Mouse (Mus musculus): Measurements from ENCODE around the gene Olfr728.

Gene Olfr728

GRCm38 (mm10) chr14:50142580-50142979, at the start of gene Olfr728:
Gene Olfr728 (minus strand): TSS chr14:50142680.
- no peak for DNase-seq

DNA sequence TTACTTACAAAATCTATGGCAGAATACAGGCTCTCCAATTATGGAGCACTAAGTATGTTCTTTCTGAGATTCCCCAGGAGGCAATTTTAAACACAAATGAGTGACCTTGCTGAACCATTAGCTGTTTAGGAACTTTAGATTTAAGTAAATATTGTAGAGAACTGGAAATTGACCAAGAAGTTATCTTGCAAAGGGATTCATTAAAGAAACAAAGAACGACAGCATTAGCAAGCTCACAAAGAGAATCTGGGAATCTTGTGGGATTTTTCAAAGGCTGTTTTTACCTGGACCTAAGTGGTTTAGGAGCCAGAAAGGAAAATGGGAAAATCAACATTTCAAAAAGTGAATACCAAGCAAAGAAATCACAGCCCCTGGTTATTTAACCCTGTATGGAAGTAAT, 45.6 kb upstream of the Olfr728 start, which contains the start of gene Olfr730:
Gene Olfr730 (minus strand): TSS at position 101 of the 400 bp plus-strand sequence.
- DNase-seq, result no peak

GRCm38 (mm10) chr14:50152810-50153209, 10.3 kb upstream of the Olfr728 start, which contains the start of gene Olfr729:
Gene Olfr729 (minus strand): TSS chr14:50152910.
- DNase-seq, result no peak

DNA sequence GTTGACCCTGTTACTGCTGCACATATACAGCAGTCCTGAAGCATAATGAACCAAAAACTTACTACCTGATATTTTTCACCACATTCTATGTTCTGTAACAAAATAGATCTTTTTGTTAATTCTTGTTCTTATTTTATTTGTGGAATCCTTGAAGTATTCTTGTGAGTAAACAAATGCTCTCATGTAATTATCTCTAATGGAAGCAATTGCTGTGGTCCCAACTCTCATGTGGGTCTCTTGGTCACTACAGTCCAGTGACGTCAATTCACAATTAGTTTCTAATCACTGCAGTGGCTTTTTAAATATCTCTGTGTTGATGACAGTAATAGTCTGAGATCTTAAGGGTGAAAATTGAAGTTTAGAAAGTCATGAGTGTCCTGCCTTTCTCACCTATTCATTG, 19.6 kb downstream of the Olfr728 start, which contains the start of gene Olfr727:
Gene Olfr727 (plus strand): TSS at position 301 of the 400 bp plus-strand sequence.
- DNase-seq, result no peak

GRCm38 (mm10) chr14:50090853-50091252, 51.6 kb downstream of the Olfr728 start, which contains the start of gene Olfr726:
Gene Olfr726 (minus strand): TSS chr14:50090953.
- DNase-seq, result no peak
